Mouse (Mus musculus) stomach, postnatal 0 days (tissue): Measurements from ENCODE around the gene Creb3l1. TPM values are rescaled to one million over a fixed set of nuclear protein-coding genes. Genes with fewer than 3 reads are reported as not detected.
A peak's percentile ranks its signal among the peaks of the same experiment; 100 is the strongest.

ENCODE experiments used
- ATAC-seq: fragments of 200-750 bp; cut with Nextera tagmentation; 2 replicates; pipeline ENCODE4 v1.8.0; 2017; ENCODE audit not compliant: low FRiP score, low TSS enrichment
- DNase-seq: peaks from one replicate; pipeline ENCODE4 v3.0.0-alpha.2; 2016; ENCODE audit warnings: low spot score
- H3K27ac ChIP-seq: fragments of 300-500 bp; sonication (generic); replicated peaks from 2 replicates; pipeline ENCODE4 v1.5.1; 2014; ENCODE audit warnings: mild to moderate bottlenecking, control low read depth
- H3K27me3 ChIP-seq: fragments of 300-500 bp; sonication (generic); 2 replicates; pipeline ENCODE4 v1.6.1; 2014; ENCODE audit warnings: low read length; ENCODE audit not compliant: control insufficient read depth, insufficient read depth
- H3K36me3 ChIP-seq: fragments of 300-500 bp; sonication (generic); 2 replicates; pipeline ENCODE4 v1.6.1; 2014; ENCODE audit warnings: low read length, mixed read lengths; ENCODE audit not compliant: control insufficient read depth, insufficient read depth
- H3K4me1 ChIP-seq: fragments of 300-500 bp; sonication (generic); replicated peaks from 2 replicates; pipeline ENCODE4 v1.6.1; 2014; ENCODE audit warnings: antibody characterized with exemption; ENCODE audit not compliant: control insufficient read depth, insufficient read depth
- H3K4me2 ChIP-seq: fragments of 300-500 bp; sonication (generic); replicated peaks from 2 replicates; pipeline ENCODE4 v1.6.1; 2014; ENCODE audit warnings: low read depth, mild to moderate bottlenecking, control low read depth, moderate library complexity
- H3K4me3 ChIP-seq: fragments of 300-500 bp; sonication (generic); 2 replicates; pipeline ENCODE4 v1.5.1; 2014; ENCODE audit warnings: low read depth, low read length, control low read depth
- H3K9ac ChIP-seq: fragments of 300-500 bp; sonication (generic); 2 replicates; pipeline ENCODE4 v1.6.1; 2014; ENCODE audit warnings: mild to moderate bottlenecking, low read length, control low read depth, mixed read lengths
- H3K9me3 ChIP-seq: fragments of 300-500 bp; sonication (generic); 2 replicates; pipeline ENCODE4 v1.6.1; 2016; ENCODE audit warnings: low read length; ENCODE audit not compliant: control insufficient read depth
- CTCF ChIP-seq: IDR thresholded peaks from 2 replicates; pipeline ENCODE4 v1.5.1; 2016; ENCODE audit warnings: antibody characterized with exemption, low read depth, mild to moderate bottlenecking, moderate library complexity
- EP300 ChIP-seq: optimal IDR thresholded peaks from 2 replicates; pipeline ENCODE3; 2016; ENCODE audit warnings: antibody characterized with exemption
- WGBS: fragments of 180-500 bp; shearing (Covaris S2); extraction: QIAGEN DNeasy Blood & Tissue Kit; methylation state at CpG from one replicate; pipeline ENCODE4 v1.1.7; 2014; 5-methylcytosine and 5-hydroxymethylcytosine counted together
- polyA plus RNA-seq: library from polyadenylated mRNA; unstranded; fragments of >200 nt; fragmentation: Nextera tagmentation; extraction: Ambion mirVana; gene quantifications from 2 replicates; pipeline ENCODE4 v1.2.1, GENCODE M21; 2015

Creb3l1 gene
- polyA plus RNA-seq, 1 experiment from 2014 or later = 13.2 TPM

DNA sequence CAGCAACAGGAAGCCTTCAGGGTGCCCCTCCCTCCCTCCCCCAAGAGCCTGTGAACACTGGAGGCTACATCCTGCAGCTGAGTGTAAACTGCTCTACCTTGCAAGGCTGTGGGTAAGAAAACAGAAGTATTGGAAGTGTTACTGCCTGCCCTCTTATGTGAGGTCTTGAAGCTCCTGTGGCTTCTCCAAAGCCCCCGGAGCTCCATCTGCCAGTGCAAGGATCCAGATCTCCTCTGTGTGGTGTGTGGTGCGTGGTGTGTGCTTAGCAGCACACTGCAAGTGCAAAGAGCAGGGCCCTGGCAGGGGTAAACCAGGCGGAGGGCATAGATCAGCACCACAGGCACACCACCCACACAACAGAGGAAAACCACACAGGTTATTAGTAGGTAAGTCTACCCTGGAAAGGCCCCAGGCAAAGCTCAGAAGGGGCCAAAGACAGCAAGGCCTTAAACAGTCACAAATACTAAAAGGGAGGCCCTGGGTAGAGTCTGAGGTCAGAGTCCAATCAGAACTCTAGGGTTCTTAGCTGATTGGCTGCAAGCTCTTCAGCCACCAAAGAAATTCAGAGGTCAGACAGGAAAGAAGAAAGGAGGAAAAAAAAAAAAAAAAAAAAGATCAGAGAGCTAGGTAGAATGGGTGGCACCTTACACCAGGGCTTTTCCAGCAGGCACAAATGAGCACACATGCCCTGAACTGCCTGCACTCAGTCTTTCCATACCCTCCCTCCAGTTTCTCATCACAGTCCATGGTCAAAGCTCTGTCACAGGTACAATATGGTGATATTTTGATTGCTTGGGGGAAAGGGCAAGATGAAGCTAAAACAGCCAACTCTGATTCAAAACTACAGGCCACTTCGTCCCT, 62.2 kb downstream of the Creb3l1 start:
- Histone ChIP-seq H3K9me3 (no peaks in the 10 kb centered on the region), H3K4me3 (peak overlapping the region; percentile 83), H3K9ac (peak overlapping the region; percentile 90), H3K4me1 (peaks cover 6% of the 10 kb centered on the region; the same call in 1 of the 2 replicates), H3K36me3 (no peaks in the 10 kb centered on the region), H3K27me3 (no peaks in the 10 kb centered on the region), H3K27ac (peak overlapping the region; percentile 88), H3K4me2 (peak overlapping the region; percentile 86)
- peak; percentile 59 for DNase-seq
- WGBS = 52% methylated on average over 4 of the region's 4 CpGs
- ATAC-seq = peak; percentile 39; the same call in 1 of the 2 replicates
- TF ChIP-seq EP300 (no peak), CTCF (no peak)

DNA sequence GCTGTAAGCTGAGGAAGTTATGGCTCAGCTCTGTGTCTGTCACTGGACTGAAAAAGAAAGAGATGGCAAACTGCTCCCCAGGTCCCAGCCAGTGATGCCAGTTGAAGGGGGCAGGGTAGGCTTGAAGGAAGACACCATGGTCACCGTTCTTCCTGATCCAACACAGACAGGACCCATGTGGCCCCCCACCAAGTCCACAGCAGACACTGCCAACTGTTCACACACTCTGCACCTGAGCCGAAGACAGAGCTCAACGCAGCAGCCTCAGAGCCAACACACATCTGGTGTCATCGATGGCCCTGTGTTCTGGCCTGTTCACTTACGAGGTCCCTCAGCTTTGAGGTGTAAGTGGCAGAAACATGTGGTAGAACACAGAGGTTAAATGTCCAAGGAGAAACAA, 63.8 kb downstream of the Creb3l1 start:
- WGBS = 90% methylated on average over 5 of the region's 5 CpGs
- Histone ChIP-seq H3K36me3 (no peaks in the 10 kb centered on the region), H3K4me3 (no peak overlapping the region), H3K4me1 (peaks cover 6% of the 10 kb centered on the region; the same call in 1 of the 2 replicates), H3K4me2 (no peak overlapping the region), H3K9me3 (no peaks in the 10 kb centered on the region), H3K27ac (no peak overlapping the region), H3K9ac (no peak overlapping the region), H3K27me3 (no peaks in the 10 kb centered on the region)
- no peak for DNase-seq
- no peak for ATAC-seq
- TF ChIP-seq EP300 (no peak), CTCF (no peak)

DNA sequence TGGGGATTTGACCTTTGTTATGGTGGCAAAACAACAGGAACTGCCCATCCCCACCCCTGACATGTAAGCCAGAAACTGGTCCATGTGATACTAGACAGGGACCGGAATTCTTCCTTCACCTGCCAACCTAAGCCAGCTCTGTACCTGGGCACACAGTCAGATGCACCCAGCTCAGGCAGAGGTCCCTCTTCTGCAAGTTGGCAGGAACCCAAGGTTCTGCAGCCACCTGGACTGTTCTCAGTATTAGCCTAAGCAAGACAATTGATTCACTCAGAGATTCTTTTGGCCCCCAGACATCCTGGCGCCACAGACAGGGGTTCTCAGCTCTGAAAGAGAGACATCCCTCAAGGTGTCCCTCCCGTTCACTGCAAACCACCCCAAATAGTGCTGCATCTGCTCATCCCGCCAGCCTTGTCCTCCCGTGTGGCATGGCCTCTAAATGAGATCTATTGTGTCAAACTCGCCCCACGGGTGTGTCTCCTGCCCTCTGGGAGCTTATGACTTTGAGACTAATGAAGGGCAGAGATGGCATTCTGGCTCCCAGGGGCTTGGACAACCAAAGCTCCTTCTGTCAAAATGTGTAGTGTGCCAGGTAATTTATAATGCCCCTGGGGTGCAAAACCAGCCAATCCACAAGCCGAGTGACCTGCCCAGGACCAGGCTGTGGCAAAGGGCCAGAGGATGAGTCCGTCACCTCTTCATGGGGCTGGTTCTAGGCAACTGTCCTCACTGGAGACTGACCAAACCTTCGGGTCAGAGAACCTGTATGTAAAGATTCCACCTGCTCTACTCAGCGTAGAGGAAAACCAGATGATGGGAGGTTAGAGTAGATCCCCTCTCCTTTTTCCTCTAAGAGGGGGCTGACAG, 64.5 kb downstream of the Creb3l1 start:
- TF ChIP-seq CTCF = no peak
- TF ChIP-seq EP300 = no peak
- WGBS = 72% methylated on average over 11 of the region's 11 CpGs
- Histone ChIP-seq H3K4me1 (peaks cover 6% of the 10 kb centered on the region; the same call in 1 of the 2 replicates), H3K4me2 (no peak overlapping the region), H3K9ac (no peak overlapping the region), H3K9me3 (no peaks in the 10 kb centered on the region), H3K27ac (no peak overlapping the region), H3K27me3 (no peaks in the 10 kb centered on the region), H3K36me3 (no peaks in the 10 kb centered on the region), H3K4me3 (no peak overlapping the region)
- DNase-seq (no peak), ATAC-seq (no peak)

DNA sequence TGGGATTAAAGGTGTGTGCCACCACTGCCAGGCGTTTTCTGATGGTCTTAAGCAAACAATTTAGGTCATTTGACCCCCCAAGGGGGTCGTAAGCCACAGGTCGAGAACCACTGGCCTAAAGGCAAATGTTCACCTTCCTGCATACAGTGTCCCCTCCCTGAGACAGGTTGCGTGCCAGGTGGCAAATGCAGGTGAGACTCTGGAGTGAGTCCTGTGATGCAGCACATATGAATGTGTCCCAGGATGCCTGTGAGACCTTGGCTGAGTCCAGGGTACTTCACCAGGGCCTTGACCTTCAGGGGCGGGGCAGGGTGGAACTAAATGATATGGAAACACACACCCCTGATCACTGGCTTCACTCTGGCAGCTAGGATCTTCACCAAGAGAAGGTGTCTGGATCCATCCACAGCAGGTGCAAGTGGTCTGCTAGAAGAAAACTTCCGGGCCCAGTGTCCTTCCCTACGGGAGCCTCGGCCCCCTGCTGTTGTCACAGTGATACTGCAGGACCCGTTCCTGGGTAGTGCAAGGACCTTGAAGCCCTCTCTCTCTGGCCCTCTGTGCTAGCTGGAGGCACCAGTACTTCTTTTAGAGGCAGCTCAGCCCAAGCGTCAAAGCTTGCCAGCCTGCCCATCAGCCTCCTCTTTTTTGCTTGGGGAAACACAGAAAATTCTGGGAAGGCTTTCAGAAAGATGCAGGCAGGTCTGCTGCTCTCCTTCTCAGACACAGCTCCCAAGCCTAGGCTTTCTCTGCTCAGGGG, 65.4 kb downstream of the Creb3l1 start:
- no peak overlapping the region for H3K27ac ChIP-seq
- no peaks in the 10 kb centered on the region for H3K36me3 ChIP-seq
- WGBS = 43% methylated on average over 10 of the region's 10 CpGs
- no peak overlapping the region for H3K4me3 ChIP-seq
- DNase-seq (peak; percentile 65), ATAC-seq (no peak)
- TF ChIP-seq EP300 = no peak
- peak; percentile 83 for TF ChIP-seq CTCF
- peaks cover 6% of the 10 kb centered on the region; the same call in 1 of the 2 replicates for H3K4me1 ChIP-seq
- H3K4me2 ChIP-seq = no peak overlapping the region
- no peak overlapping the region for H3K9ac ChIP-seq
- H3K27me3 ChIP-seq = no peaks in the 10 kb centered on the region
- no peaks in the 10 kb centered on the region for H3K9me3 ChIP-seq

DNA sequence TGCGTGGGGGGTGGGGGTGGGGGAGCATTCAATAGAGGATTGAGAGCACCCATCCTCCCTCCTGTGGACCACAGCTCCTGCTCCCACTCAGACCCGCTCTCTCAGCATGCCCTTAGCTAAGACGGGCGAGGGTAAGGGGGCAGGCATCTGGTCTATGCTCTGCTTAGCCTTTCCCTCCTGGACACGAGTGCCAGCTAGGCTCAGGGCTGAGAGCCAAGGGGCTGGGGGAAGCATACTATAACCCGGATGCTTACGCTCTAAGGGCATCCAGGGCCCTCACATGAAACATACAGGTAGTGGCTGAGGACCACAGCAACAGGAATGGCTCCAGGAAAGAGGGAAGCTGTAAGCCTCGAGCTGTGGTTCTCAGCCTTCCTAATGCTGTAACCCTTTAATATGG, 66.3 kb downstream of the Creb3l1 start:
- Histone ChIP-seq H3K4me2 (no peak overlapping the region), H3K27ac (no peak overlapping the region), H3K27me3 (no peaks in the 10 kb centered on the region), H3K9me3 (no peaks in the 10 kb centered on the region), H3K4me3 (no peak overlapping the region), H3K9ac (no peak overlapping the region), H3K4me1 (peaks cover 9% of the 10 kb centered on the region; the same call in 1 of the 2 replicates), H3K36me3 (no peaks in the 10 kb centered on the region)
- 76% methylated on average over 8 of the region's 8 CpGs for WGBS
- DNase-seq (no peak), ATAC-seq (no peak)
- TF ChIP-seq EP300 (no peak), CTCF (no peak)
